Mouse (Mus musculus) megakaryocyte, embryonic 14.5 days (primary cell): ENCODE data around the gene Fam131b.

Experiments used
- FLI1 ChIP-seq: IDR thresholded peaks from 2 replicates; pipeline ENCODE4 v1.6.1; 2012; ENCODE audit warnings: low read length, inconsistent platforms, mixed read lengths
- GATA1 ChIP-seq: IDR thresholded peaks from 3 replicates; pipeline ENCODE4 v1.6.1; 2012; ENCODE audit warnings: mixed read lengths, low read length, inconsistent platforms, borderline replicate concordance

DNA sequence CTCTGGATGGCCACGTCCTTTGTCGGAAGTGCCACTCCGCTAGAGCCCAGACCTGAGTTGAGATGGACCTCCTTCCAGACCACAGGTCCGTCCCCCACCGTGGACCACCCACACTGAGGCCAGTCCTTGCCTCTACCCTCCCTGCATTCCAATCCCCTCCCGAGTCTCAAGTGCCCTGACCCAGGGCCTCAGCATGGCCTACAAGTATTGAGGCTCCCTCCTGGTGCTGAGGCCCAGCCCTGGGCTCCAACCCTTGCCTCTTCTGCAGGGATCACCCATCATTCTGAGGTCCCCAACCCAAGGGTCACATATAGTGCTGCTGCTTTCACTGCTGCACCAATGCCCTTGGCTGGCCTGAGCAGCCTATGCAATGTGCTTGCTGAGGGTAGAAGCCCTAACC lies 33.5 kb upstream of the Fam131b start:
- TF ChIP-seq GATA1 = no peak
- TF ChIP-seq FLI1 = no peak
